Mouse (Mus musculus) olfactory bulb, adult 2 months (tissue): ENCODE measurements around the gene Avpr2.

ENCODE experiments used
- CTCF ChIP-seq: fragments of 200-500 bp; IDR thresholded peaks from 2 replicates; pipeline ENCODE4 v1.5.1; 2012; ENCODE audit warnings: low read depth, mild to moderate bottlenecking, low read length, moderate library complexity; ENCODE audit not compliant: insufficient read depth
- POLR2A ChIP-seq: fragments of 200-500 bp; IDR thresholded peaks from 2 replicates; pipeline ENCODE4 v1.6.1; 2012; ENCODE audit warnings: mild to moderate bottlenecking, low read depth, low read length, moderate library complexity; ENCODE audit not compliant: insufficient read depth

- TF ChIP-seq CTCF (no peak), POLR2A (no peak)
These were observed 37.4 kb upstream of the Avpr2 start for GRCm38 (mm10) chrX:73854326-73855086.
